Mouse (Mus musculus): ENCODE measurements around the gene Zfp784. TPM values are rescaled to one million over a fixed set of nuclear protein-coding genes. Genes with fewer than 3 reads are reported as not detected.

Gene Zfp784
- total RNA-seq, 4 experiments from 2014 or later, result 5.4 to 6.0 (median 5.7) TPM

DNA sequence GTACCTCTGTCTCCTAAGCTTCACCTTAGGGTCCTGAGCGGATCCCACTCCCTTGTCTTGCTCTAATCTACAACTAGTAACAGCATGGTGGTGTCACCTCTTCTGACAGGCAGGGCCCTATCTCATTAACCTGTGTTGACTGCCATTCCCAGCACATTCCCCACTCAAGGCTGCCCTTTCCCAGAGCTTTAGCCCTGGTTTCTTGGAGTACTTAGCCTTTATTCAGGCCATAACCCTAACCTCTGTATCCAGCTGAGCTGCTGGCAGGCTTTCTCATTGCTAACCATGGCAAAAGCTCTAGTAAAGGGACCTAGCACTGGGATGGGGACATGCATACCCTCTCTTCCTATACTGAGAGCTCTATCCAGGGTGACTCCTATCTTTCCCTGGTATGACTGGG lies 20.4 kb upstream of the Zfp784 start:
- DNase-seq (ENCODE audit: low spot score in 2 of 2), result no peak

- no peak for DNase-seq (ENCODE audit: low spot score in 2 of 2)
These were observed 19.6 kb upstream of the Zfp784 start for GRCm38 (mm10) chr7:5057804-5058203.

GRCm38 (mm10) chr7:5057381-5057780 lies 19.1 kb upstream of the Zfp784 start:
- DNase-seq (ENCODE audit: low spot score in 2 of 2), result no peak

- DNase-seq (ENCODE audit: low spot score in 2 of 2), result peak in 1 of 2 experiments; percentile 54
These were observed 18.5 kb upstream of the Zfp784 start for GRCm38 (mm10) chr7:5056651-5057263.

- DNase-seq (ENCODE audit: low spot score in 2 of 2), result no peak
These were observed 15.4 kb upstream of the Zfp784 start for GRCm38 (mm10) chr7:5053456-5054179.

- no peak for DNase-seq (ENCODE audit: low spot score in 2 of 2)
These were observed 14.7 kb upstream of the Zfp784 start for GRCm38 (mm10) chr7:5052931-5053343.

- no peak for DNase-seq (ENCODE audit: low spot score in 2 of 2)
These were observed 14.2 kb upstream of the Zfp784 start for GRCm38 (mm10) chr7:5052438-5052837.

- DNase-seq (ENCODE audit: low spot score in 2 of 2), result peak in 1 of 2 experiments; percentile 76
These were observed 13.2 kb upstream of the Zfp784 start, which contains the start of gene Zfp580 for GRCm38 (mm10) chr7:5051193-5052192. TSS of gene Zfp580 (plus strand) at chr7:5051538.

DNA sequence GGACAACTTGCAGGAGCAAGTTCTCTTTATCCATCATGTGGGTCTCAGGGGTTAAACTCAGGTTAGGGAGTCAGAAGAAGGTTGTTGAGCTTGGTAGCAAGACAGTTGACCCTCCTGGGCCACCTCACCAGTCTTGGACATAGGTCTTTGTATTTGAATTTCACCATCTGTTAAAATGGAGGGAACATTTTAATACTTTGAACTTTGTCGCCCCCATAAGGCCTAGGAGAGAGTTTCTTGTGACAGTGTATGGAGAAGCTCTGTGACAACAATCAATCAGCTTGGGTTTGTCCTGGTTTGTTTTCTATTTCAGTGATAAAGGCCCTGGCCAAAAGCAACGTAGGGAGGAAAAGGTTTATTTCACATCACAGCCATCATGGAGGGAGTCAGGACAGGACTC lies 9.1 kb upstream of the Zfp784 start:
- DNase-seq (ENCODE audit: low spot score in 2 of 2), result no peak

DNA sequence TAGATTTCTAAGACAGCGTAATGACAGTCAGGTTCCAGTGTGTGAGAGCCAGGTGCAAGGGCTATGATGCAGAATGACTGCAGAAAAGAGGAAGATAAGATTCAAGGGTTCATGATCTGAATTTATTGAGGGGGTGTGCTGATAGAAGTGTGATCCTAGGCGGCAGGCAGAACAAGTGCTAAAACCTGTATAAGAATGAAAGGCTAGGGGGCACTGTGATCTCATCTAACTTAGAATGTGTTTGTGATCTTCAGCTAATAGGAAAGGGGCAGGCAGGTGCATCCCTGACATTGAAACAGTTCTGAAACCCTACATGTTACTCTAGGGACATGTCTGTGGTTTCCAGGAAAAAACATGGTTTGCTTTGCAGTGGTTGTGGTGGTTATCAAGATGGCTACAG lies 7.9 kb upstream of the Zfp784 start:
- DNase-seq (ENCODE audit: low spot score in 2 of 2), result no peak

GRCm38 (mm10) chr7:5044981-5045380 lies 6.7 kb upstream of the Zfp784 start:
- DNase-seq (ENCODE audit: low spot score in 2 of 2), result no peak

DNA sequence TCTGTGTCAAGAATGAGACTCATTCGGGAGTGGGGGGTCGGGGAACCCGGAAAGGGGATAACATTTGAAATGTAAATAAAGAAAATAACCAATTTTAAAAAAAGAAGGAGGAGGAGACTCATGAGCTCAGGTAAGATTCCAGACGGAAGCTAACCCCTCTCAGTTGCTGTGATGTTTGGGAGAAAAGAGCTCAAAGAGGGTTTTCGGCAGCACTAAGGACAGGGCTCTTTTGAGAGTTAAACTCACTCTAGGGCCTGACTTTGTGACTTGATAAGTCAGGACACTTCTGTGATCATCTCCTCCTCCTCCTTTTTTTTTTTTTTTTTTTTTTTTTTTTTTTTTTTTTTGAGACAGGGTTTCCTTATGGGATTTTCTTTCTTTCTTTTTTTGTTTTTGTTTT lies 694 bp upstream of the Zfp784 start:
- no peak for DNase-seq (ENCODE audit: low spot score in 2 of 2)

GRCm38 (mm10) chr7:5037467-5037866 lies 779 bp downstream of the Zfp784 start:
- DNase-seq (ENCODE audit: low spot score in 2 of 2), result no peak

GRCm38 (mm10) chr7:5037026-5037425 lies 1.2 kb downstream of the Zfp784 start:
- DNase-seq (ENCODE audit: low spot score in 2 of 2), result no peak

DNA sequence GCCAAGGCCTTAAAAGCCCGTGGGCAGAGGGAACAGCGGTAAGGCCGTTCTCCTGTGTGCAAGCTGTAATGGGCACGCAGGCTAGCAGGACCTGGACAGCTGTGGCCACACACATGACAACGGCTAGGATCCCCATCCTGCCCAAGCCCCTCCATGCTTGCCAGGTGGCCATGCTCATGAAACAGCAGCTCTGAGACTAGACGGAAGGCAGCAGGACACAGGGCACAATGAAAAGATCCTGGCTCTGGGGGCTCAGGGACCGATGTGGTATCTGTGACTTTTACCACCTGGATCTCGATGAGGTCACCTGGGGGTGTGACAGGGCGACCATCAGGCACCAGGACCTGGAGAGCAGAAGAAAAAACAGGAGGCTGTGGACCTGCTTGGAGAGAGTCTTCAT lies 2.1 kb downstream of the Zfp784 start:
- no peak for DNase-seq (ENCODE audit: low spot score in 2 of 2)

GRCm38 (mm10) chr7:5035628-5036027 lies 2.6 kb downstream of the Zfp784 start:
- DNase-seq (ENCODE audit: low spot score in 2 of 2), result no peak

DNA sequence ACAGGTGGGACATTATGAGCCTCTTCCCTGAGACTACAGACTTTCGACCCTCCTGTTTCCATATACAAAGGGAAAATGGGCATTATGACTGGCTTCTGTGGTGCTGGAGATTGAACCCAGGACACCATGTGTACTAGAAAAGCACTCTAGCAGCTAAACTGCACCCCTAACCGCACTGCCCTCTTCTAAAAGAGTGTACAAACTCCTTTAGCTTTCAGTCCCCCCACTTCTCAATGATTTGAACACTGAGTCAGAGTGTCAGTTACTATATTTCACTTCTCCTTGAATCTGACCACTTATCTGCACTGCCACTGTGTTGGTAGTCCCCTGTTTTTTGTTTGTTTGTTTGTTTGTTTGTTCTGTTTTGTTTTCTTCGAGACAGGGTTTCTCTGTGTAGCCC lies 4.4 kb downstream of the Zfp784 start, which contains the start of gene 4632433K11Rik:
TSS of gene 4632433K11Rik (plus strand) at position 301 of the 400 bp plus-strand sequence.
- DNase-seq (ENCODE audit: low spot score in 2 of 2), result no peak

GRCm38 (mm10) chr7:5031496-5031895 lies 6.8 kb downstream of the Zfp784 start:
- no peak for DNase-seq (ENCODE audit: low spot score in 2 of 2)

DNA sequence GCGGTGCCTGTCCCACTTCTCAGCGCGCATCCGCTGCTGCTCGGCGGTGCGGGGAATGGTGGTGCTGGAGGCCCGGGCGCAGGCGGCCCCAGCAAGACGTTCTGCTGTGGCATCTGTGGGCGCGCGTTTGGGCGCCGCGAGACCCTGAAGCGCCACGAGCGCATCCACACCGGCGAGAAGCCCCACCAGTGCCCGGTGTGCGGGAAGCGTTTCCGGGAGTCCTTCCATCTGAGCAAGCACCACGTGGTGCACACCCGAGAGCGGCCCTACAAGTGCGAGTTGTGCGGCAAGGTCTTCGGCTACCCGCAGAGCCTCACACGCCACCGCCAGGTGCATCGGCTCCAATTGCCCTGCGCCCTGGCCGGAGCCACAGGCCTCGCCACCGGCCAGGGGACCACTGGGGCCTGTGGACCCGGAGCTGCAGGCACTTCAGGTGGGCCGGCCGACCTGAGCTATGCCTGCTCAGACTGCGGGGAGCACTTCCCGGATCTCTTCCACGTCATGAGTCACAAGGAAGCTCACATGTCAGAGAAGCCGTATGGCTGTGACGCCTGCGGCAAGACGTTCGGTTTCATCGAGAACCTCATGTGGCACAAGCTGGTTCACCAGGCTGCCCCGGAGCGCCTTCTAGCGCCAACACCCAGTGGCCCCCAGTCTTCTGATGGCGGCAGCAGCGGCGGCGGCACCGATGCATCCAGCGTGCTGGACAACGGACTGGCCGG lies 7.5 kb downstream of the Zfp784 start:
- no peak for DNase-seq (ENCODE audit: low spot score in 2 of 2)

DNA sequence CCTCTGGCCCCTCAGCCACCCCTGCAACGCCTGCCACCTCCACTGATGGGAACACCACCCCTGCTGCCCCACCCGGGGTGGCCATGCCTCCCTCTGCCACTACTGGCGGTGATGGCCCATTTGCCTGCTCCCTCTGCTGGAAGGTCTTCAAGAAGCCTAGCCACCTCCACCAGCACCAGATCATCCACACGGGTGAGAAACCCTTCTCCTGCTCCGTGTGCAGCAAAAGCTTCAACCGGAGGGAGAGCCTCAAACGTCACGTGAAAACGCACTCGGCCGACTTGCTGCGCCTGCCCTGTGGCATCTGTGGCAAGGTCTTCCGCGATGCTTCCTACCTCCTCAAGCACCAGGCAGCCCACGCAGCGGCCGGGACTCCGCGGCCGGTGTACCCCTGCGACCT lies 8.3 kb downstream of the Zfp784 start:
- no peak for DNase-seq (ENCODE audit: low spot score in 2 of 2)

DNA sequence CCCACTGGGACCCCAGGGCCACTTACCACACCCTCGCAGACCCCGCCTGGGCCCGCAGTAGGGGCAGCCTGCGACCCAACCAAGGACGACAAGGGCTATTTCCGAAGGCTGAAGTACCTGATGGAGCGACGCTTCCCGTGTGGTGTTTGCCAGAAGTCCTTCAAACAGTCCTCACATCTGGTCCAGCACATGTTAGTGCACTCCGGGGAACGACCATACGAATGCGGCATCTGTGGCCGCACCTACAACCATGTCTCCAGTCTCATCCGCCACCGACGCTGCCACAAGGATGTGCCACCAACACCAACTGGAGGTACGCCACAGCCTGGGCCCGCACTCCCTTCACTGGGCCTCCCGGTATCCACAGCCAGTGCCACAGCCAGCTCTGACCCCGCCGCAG lies 8.7 kb downstream of the Zfp784 start:
- no peak for DNase-seq (ENCODE audit: low spot score in 2 of 2)

Data from left cerebral cortex, adult 8-10 months (tissue).